Mouse (Mus musculus) midbrain, embryonic 14.5 days (tissue): ENCODE measurements around the gene Spata6. TPM values are rescaled to one million over a fixed set of nuclear protein-coding genes. Genes with fewer than 3 reads are reported as not detected.

ENCODE experiments used
- ATAC-seq: fragments of 200-750 bp; cut with Nextera tagmentation; 2 replicates; pipeline ENCODE4 v1.8.0; 2017; ENCODE audit warnings: moderate number of reproducible peaks, moderate library complexity; ENCODE audit not compliant: low FRiP score, low TSS enrichment
- DNase-seq: peaks from one replicate; pipeline ENCODE4 v3.0.0-alpha.2; 2015
- H3K27ac ChIP-seq: fragments of 300-500 bp; sonication (generic); replicated peaks from 2 replicates; pipeline ENCODE4 v1.5.1; 2014; ENCODE audit warnings: mild to moderate bottlenecking, low read depth, low read length, moderate library complexity
- H3K27me3 ChIP-seq: fragments of 300-500 bp; sonication (generic); 2 replicates; pipeline ENCODE4 v1.6.1; 2014; ENCODE audit warnings: low read length, control low read depth, mixed read lengths; ENCODE audit not compliant: control insufficient read depth, insufficient read depth
- H3K36me3 ChIP-seq: fragments of 300-500 bp; sonication (generic); 2 replicates; pipeline ENCODE4 v1.6.1; 2014; ENCODE audit warnings: low read length, control low read depth; ENCODE audit not compliant: control insufficient read depth, insufficient read depth
- H3K4me1 ChIP-seq: fragments of 300-500 bp; sonication (generic); 2 replicates; pipeline ENCODE4 v1.6.1; 2014; ENCODE audit warnings: mild to moderate bottlenecking, antibody characterized with exemption, low read length, control low read depth; ENCODE audit not compliant: control insufficient read depth, insufficient read depth
- H3K4me2 ChIP-seq: fragments of 300-500 bp; sonication (generic); 2 replicates; pipeline ENCODE4 v1.6.1; 2014; ENCODE audit warnings: mild to moderate bottlenecking, low read length, moderate library complexity
- H3K4me3 ChIP-seq: fragments of 300-500 bp; sonication (generic); replicated peaks from 2 replicates; pipeline ENCODE4 v1.5.1; 2014; ENCODE audit warnings: low read depth, low read length
- H3K9ac ChIP-seq: fragments of 300-500 bp; sonication (generic); replicated peaks from 2 replicates; pipeline ENCODE4 v1.6.1; 2014; ENCODE audit warnings: mild to moderate bottlenecking, low read length, moderate library complexity
- H3K9me3 ChIP-seq: fragments of 300-500 bp; sonication (generic); 2 replicates; pipeline ENCODE4 v1.6.1; 2016; ENCODE audit warnings: low read length, control low read depth, mixed read lengths; ENCODE audit not compliant: control insufficient read depth
- WGBS: fragments of 180-500 bp; shearing (Covaris S2); extraction: QIAGEN DNeasy Blood & Tissue Kit; methylation state at CpG from one replicate; pipeline ENCODE4 v1.1.7; 2014; 5-methylcytosine and 5-hydroxymethylcytosine counted together
- polyA plus RNA-seq: library from polyadenylated mRNA; unstranded; fragments of >200 nt; fragmentation: Nextera tagmentation; extraction: Ambion mirVana; gene quantifications from 2 replicates; pipeline ENCODE4 v1.2.1, GENCODE M21; 2014

Gene Spata6
- polyA plus RNA-seq, 1 experiment from 2014 or later = 17.3 TPM

- H3K27ac ChIP-seq = no peak overlapping the region
- DNase-seq (peak; percentile 86), ATAC-seq (no peak)
- no peaks in the 10 kb centered on the region for H3K27me3 ChIP-seq
- no peaks in the 10 kb centered on the region for H3K9me3 ChIP-seq
- peak overlapping the region; percentile 24 for H3K4me2 ChIP-seq
- H3K36me3 ChIP-seq = no peaks in the 10 kb centered on the region
- no peak overlapping the region for H3K4me3 ChIP-seq
- H3K4me1 ChIP-seq = peaks cover 4% of the 10 kb centered on the region; the same call in 1 of the 2 replicates
- 8% methylated on average over 9 of the region's 9 CpGs for WGBS
- no peak overlapping the region for H3K9ac ChIP-seq
Observed at GRCm38 (mm10) chr4:111686951-111687350, 32.8 kb upstream of the Spata6 start.

GRCm38 (mm10) chr4:111687613-111688012 lies 32.2 kb upstream of the Spata6 start:
- DNase-seq = peak; percentile 90
- no peaks in the 10 kb centered on the region for H3K9me3 ChIP-seq
- no peak for ATAC-seq
- 12% methylated on average over 6 of the region's 6 CpGs for WGBS
- H3K9ac ChIP-seq = no peak overlapping the region
- H3K4me1 ChIP-seq = peaks cover 4% of the 10 kb centered on the region; the same call in 1 of the 2 replicates
- H3K27ac ChIP-seq = no peak overlapping the region
- no peaks in the 10 kb centered on the region for H3K27me3 ChIP-seq
- H3K36me3 ChIP-seq = no peaks in the 10 kb centered on the region
- no peak overlapping the region for H3K4me3 ChIP-seq
- peak overlapping the region; percentile 40 for H3K4me2 ChIP-seq

- no peak overlapping the region for H3K9ac ChIP-seq
- no peaks in the 10 kb centered on the region for H3K36me3 ChIP-seq
- H3K4me3 ChIP-seq = no peak overlapping the region
- no peak overlapping the region for H3K4me2 ChIP-seq
- ATAC-seq (peak; percentile 73), DNase-seq (peak; percentile 72)
- H3K9me3 ChIP-seq = no peaks in the 10 kb centered on the region
- H3K27me3 ChIP-seq = no peaks in the 10 kb centered on the region
- H3K27ac ChIP-seq = peak overlapping the region; percentile 6; the same call in 1 of the 2 replicates
- peaks cover 4% of the 10 kb centered on the region; the same call in 1 of the 2 replicates for H3K4me1 ChIP-seq
- WGBS = 36% methylated on average over 5 of the region's 5 CpGs
Observed at GRCm38 (mm10) chr4:111691057-111691543, 28.7 kb upstream of the Spata6 start.

- no peaks in the 10 kb centered on the region for H3K4me1 ChIP-seq
- no peak overlapping the region for H3K27ac ChIP-seq
- DNase-seq = no peak
- H3K9me3 ChIP-seq = no peaks in the 10 kb centered on the region
- no peak overlapping the region for H3K4me3 ChIP-seq
- no peaks in the 10 kb centered on the region for H3K36me3 ChIP-seq
- no peak overlapping the region for H3K4me2 ChIP-seq
- ATAC-seq = no peak
- no peak overlapping the region for H3K9ac ChIP-seq
- WGBS = 86% methylated on average over 1 of the region's 1 CpGs
- no peaks in the 10 kb centered on the region for H3K27me3 ChIP-seq
Observed at GRCm38 (mm10) chr4:111701381-111701780, 18.4 kb upstream of the Spata6 start.

GRCm38 (mm10) chr4:111704126-111704525 lies 15.7 kb upstream of the Spata6 start:
- no peak overlapping the region for H3K9ac ChIP-seq
- no peak for ATAC-seq
- 90% methylated on average over 2 of the region's 2 CpGs for WGBS

GRCm38 (mm10) chr4:111704975-111705374 lies 14.8 kb upstream of the Spata6 start:
- no peaks in the 10 kb centered on the region for H3K4me1 ChIP-seq

More at GRCm38 (mm10) chr4:111704126-111704525, 15.7 kb upstream of the Spata6 start:
- no peak overlapping the region for H3K4me2 ChIP-seq
- H3K27ac ChIP-seq = no peak overlapping the region
- H3K9me3 ChIP-seq = no peaks in the 10 kb centered on the region
- no peaks in the 10 kb centered on the region for H3K36me3 ChIP-seq
- H3K27me3 ChIP-seq = no peaks in the 10 kb centered on the region
- no peak overlapping the region for H3K4me3 ChIP-seq
- no peaks in the 10 kb centered on the region for H3K4me1 ChIP-seq
- no peak for DNase-seq

GRCm38 (mm10) chr4:111719296-111719695 lies 488 bp upstream of the Spata6 start:
- 76% methylated on average over 4 of the region's 4 CpGs for WGBS
- no peak for ATAC-seq
- H3K27ac ChIP-seq = no peak overlapping the region

More at GRCm38 (mm10) chr4:111704975-111705374, 14.8 kb upstream of the Spata6 start:
- Histone ChIP-seq H3K9me3 (no peaks in the 10 kb centered on the region), H3K4me2 (no peak overlapping the region), H3K27me3 (no peaks in the 10 kb centered on the region), H3K27ac (no peak overlapping the region), H3K36me3 (no peaks in the 10 kb centered on the region), H3K4me3 (no peak overlapping the region), H3K9ac (no peak overlapping the region)
- ATAC-seq (no peak), DNase-seq (no peak)
- 85% methylated on average over 3 of the region's 3 CpGs for WGBS

GRCm38 (mm10) chr4:111720662-111721003 lies 849 bp downstream of the Spata6 start:
- DNase-seq (no peak), ATAC-seq (peak; percentile 13; the same call in 1 of the 2 replicates)
- WGBS = 10% methylated on average over 2 of the region's 2 CpGs
- Histone ChIP-seq H3K9me3 (no peaks in the 10 kb centered on the region), H3K4me3 (peak overlapping the region; percentile 72), H3K27ac (no peak overlapping the region), H3K36me3 (no peaks in the 10 kb centered on the region), H3K4me2 (peak overlapping the region; percentile 79), H3K9ac (no peak overlapping the region), H3K4me1 (peaks cover 8% of the 10 kb centered on the region; the same call in 1 of the 2 replicates), H3K27me3 (no peaks in the 10 kb centered on the region)

More at GRCm38 (mm10) chr4:111719296-111719695, 488 bp upstream of the Spata6 start:
- Histone ChIP-seq H3K9ac (no peak overlapping the region), H3K9me3 (no peaks in the 10 kb centered on the region), H3K4me1 (peaks cover 8% of the 10 kb centered on the region; the same call in 1 of the 2 replicates), H3K4me3 (peak overlapping the region; percentile 72), H3K36me3 (no peaks in the 10 kb centered on the region), H3K4me2 (peak overlapping the region; percentile 79), H3K27me3 (no peaks in the 10 kb centered on the region)
- DNase-seq = no peak
